Mouse (Mus musculus) fibroblast of lung, adult 2 months (primary cell): ENCODE results near the gene Bcas3.

Source experiments
- DNase-seq: peaks from one replicate; pipeline ENCODE4 v3.0.0-alpha.2; 2011; ENCODE audit warnings: low read depth

The Bcas3 gene

GRCm38 (mm10) chr11:85792534-85793215, 439.7 kb downstream of the Bcas3 start:
- DNase-seq: no peak

- DNase-seq: no peak
Measured at GRCm38 (mm10) chr11:85799456-85799855, 446.5 kb downstream of the Bcas3 start.

- no peak for DNase-seq
Measured at GRCm38 (mm10) chr11:85799856-85800255, 446.9 kb downstream of the Bcas3 start.

- no peak for DNase-seq
Measured at GRCm38 (mm10) chr11:85800380-85800779, 447.4 kb downstream of the Bcas3 start.

- no peak for DNase-seq
Measured at GRCm38 (mm10) chr11:85804048-85804447, 451.1 kb downstream of the Bcas3 start.

GRCm38 (mm10) chr11:85805779-85806178, 452.8 kb downstream of the Bcas3 start:
- DNase-seq: no peak

- no peak for DNase-seq
Measured at GRCm38 (mm10) chr11:85807353-85807752, 454.4 kb downstream of the Bcas3 start.

- no peak for DNase-seq
Measured at GRCm38 (mm10) chr11:85811229-85811628, 458.3 kb downstream of the Bcas3 start.

GRCm38 (mm10) chr11:85811676-85812075, 458.7 kb downstream of the Bcas3 start:
- no peak for DNase-seq

- DNase-seq: peak; percentile 71
Measured at GRCm38 (mm10) chr11:85812201-85812966, 459.4 kb downstream of the Bcas3 start.

GRCm38 (mm10) chr11:85814678-85815077, 461.7 kb downstream of the Bcas3 start:
- no peak for DNase-seq

GRCm38 (mm10) chr11:85816471-85816870, 463.5 kb downstream of the Bcas3 start:
- no peak for DNase-seq

GRCm38 (mm10) chr11:85818401-85818800, 465.4 kb downstream of the Bcas3 start:
- no peak for DNase-seq

- no peak for DNase-seq
Measured at GRCm38 (mm10) chr11:85820959-85821358, 468.0 kb downstream of the Bcas3 start.

GRCm38 (mm10) chr11:85821659-85822058, 468.7 kb downstream of the Bcas3 start:
- no peak for DNase-seq

GRCm38 (mm10) chr11:85823181-85823580, 470.2 kb downstream of the Bcas3 start:
- DNase-seq: no peak

GRCm38 (mm10) chr11:85823794-85824193, 470.8 kb downstream of the Bcas3 start:
- no peak for DNase-seq

GRCm38 (mm10) chr11:85825031-85825430, 472.1 kb downstream of the Bcas3 start:
- DNase-seq: no peak

- no peak for DNase-seq
Measured at GRCm38 (mm10) chr11:85825823-85826222, 472.9 kb downstream of the Bcas3 start.

- no peak for DNase-seq
Measured at GRCm38 (mm10) chr11:85827342-85827741, 474.4 kb downstream of the Bcas3 start.

GRCm38 (mm10) chr11:85828691-85829519, 475.9 kb downstream of the Bcas3 start:
- DNase-seq: no peak
